Mouse (Mus musculus) B cell, adult 62 days (primary cell): ENCODE results near the gene Gm14496. TPM values are rescaled to one million over a fixed set of nuclear protein-coding genes. Genes with fewer than 3 reads are reported as not detected.

Source experiments
- total RNA-seq: library from RNA; stranded (reverse); gene quantifications from 4 replicates; pipeline ENCODE4 v1.2.4, GENCODE M21; 2023

The Gm14496 gene
- not detected in 4 replicates for total RNA-seq

GRCm38 (mm10) chr2:181990829-181991228, at the start of gene Gm14496:
Gene Gm14496 (plus strand): TSS chr2:181991129.

Other genes starting within 250 kb of the Gm14496 start
- not detected in 4 replicates for gene Myt1, start 227.8 kb upstream of the Gm14496 start, total RNA-seq
- 40.4 to 49.8 TPM (median 44.9 TPM) in 4 replicates for gene Pcmtd2, start 153.3 kb upstream of the Gm14496 start, total RNA-seq
- gene Polr3k, start 126.8 kb upstream of the Gm14496 start, total RNA-seq = 9.0 to 16.8 TPM (median 10.7 TPM) in 4 replicates